Comparison of ENCODE assay signal across 29 mouse cellular contexts in the genomic region with DNA sequence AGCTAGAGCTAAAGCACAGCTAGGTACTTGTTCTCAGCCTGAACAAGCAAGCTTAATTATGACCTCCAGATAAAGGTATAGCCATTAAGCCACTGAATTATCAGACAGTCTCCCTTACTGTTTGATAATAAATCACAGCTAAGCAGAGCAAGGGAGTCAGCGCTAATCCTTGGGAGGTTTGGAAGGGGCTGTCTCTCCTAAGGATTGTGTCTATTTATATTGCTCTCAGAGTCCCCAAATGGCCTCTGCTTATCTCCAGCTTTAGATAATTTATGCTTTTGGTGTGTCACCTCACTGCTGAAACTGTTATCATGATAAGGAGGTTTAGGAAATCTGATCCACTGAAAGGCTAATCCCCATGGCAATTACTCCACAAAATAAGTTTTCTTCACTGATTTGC.
DNase-seq lines count a peak whose midpoint lies in the region; ATAC-seq and TF ChIP-seq lines count a peak whose summit lies in the region.
"Had no signal": no experiment of that assay in that cellular context is flagged by ENCODE, and none has a peak within 500 bp of the region (broad histone marks: within the 10 kb centered on the region; RNA-seq: fewer than 3 reads in every experiment).

No protein-coding gene starts in this region.

- no peaks in the 10 kb centered on the region for H3K36me3 ChIP-seq in forebrain, embryonic 14.5 days (ENCODE audit: control insufficient read depth, insufficient read depth, low read length)
- H3K36me3 ChIP-seq in forebrain, postnatal 0 days (ENCODE audit: insufficient read depth) = no peaks in the 10 kb centered on the region
- no peaks in the 10 kb centered on the region for H3K36me3 ChIP-seq in midbrain, embryonic 12.5 days
- H3K36me3 ChIP-seq in midbrain, embryonic 13.5 days = no peaks in the 10 kb centered on the region
- H3K36me3 ChIP-seq: forebrain, embryonic 10.5 days; G1E; heart, embryonic 10.5 days; heart, embryonic 13.5 days had no signal

- 52% methylated on average over 1 of the region's 1 CpGs for WGBS in forebrain, embryonic 14.5 days
- WGBS in forebrain, postnatal 0 days = 61% methylated on average over 1 of the region's 1 CpGs
- WGBS in midbrain, embryonic 12.5 days = 20% methylated on average over 1 of the region's 1 CpGs
- 18% methylated on average over 1 of the region's 1 CpGs for WGBS in midbrain, embryonic 13.5 days

- H3K27me3 ChIP-seq in forebrain, embryonic 14.5 days (replicated peaks; ENCODE audit: control insufficient read depth, insufficient read depth, low read length) = no peaks in the 10 kb centered on the region
- no peaks in the 10 kb centered on the region for H3K27me3 ChIP-seq in forebrain, postnatal 0 days (ENCODE audit: insufficient read depth, low read length)
- H3K27me3 ChIP-seq in midbrain, embryonic 12.5 days = no peaks in the 10 kb centered on the region
- H3K27me3 ChIP-seq in midbrain, embryonic 13.5 days = no peaks in the 10 kb centered on the region
- H3K27me3 ChIP-seq: CH12.LX; forebrain, embryonic 13.5 days; heart, embryonic 13.5 days; Patski had no signal

- no peak overlapping the region for H3K27ac ChIP-seq in forebrain, embryonic 14.5 days (ENCODE audit: low read depth, low read length)
- no peak overlapping the region for H3K27ac ChIP-seq in forebrain, postnatal 0 days (ENCODE audit: low read depth, low read length)
- H3K27ac ChIP-seq in midbrain, embryonic 12.5 days (replicated peaks) = no peak overlapping the region
- no peak overlapping the region for H3K27ac ChIP-seq in midbrain, embryonic 13.5 days
- H3K27ac ChIP-seq: forebrain, embryonic 10.5 days; forebrain, embryonic 13.5 days; heart, adult 2 months; heart, embryonic 10.5 days; heart, embryonic 13.5 days; hindbrain, embryonic 14.5 days; hindbrain, postnatal 0 days had no signal

- no peak for TF ChIP-seq POLR2A in brain, embryonic 14.5 days (IDR thresholded peaks at IDR 0.05; ENCODE audit: borderline replicate concordance, extremely low read depth, insufficient read depth, insufficient read length, poor library complexity, severe bottlenecking)

- H3K4me3 ChIP-seq in forebrain, embryonic 14.5 days (ENCODE audit: low read depth, low read length) = no peak overlapping the region
- H3K4me3 ChIP-seq in forebrain, postnatal 0 days (ENCODE audit: low read depth, low read length) = no peak overlapping the region
- H3K4me3 ChIP-seq in midbrain, embryonic 12.5 days = no peak overlapping the region
- no peak overlapping the region for H3K4me3 ChIP-seq in midbrain, embryonic 13.5 days (replicated peaks)
- H3K4me3 ChIP-seq: forebrain, embryonic 10.5 days; forebrain, embryonic 13.5 days; heart, adult 2 months; heart, embryonic 10.5 days; heart, embryonic 13.5 days had no signal

- no peaks in the 10 kb centered on the region for H3K4me1 ChIP-seq in forebrain, embryonic 14.5 days (ENCODE audit: control insufficient read depth, insufficient read depth, low read length)
- no peaks in the 10 kb centered on the region for H3K4me1 ChIP-seq in forebrain, postnatal 0 days (ENCODE audit: insufficient read depth)
- H3K4me1 ChIP-seq in midbrain, embryonic 12.5 days = no peaks in the 10 kb centered on the region
- peaks cover 4% of the 10 kb centered on the region for H3K4me1 ChIP-seq in midbrain, embryonic 13.5 days (replicated peaks)
- H3K4me1 ChIP-seq: forebrain, embryonic 10.5 days; forebrain, embryonic 13.5 days had no signal

- H3K4me2 ChIP-seq in forebrain, embryonic 14.5 days (ENCODE audit: low read length) = no peak overlapping the region
- H3K4me2 ChIP-seq in forebrain, postnatal 0 days (ENCODE audit: low read depth) = no peak overlapping the region
- no peak overlapping the region for H3K4me2 ChIP-seq in midbrain, embryonic 12.5 days (replicated peaks)
- H3K4me2 ChIP-seq in midbrain, embryonic 13.5 days (replicated peaks) = no peak overlapping the region
- H3K4me2 ChIP-seq: forebrain, embryonic 13.5 days; heart, embryonic 13.5 days; hindbrain, embryonic 14.5 days had no signal

- no peaks in the 10 kb centered on the region for H3K9me3 ChIP-seq in forebrain, embryonic 14.5 days (replicated peaks; ENCODE audit: control insufficient read depth, low read length)
- H3K9me3 ChIP-seq in forebrain, postnatal 0 days (ENCODE audit: low read length) = no peaks in the 10 kb centered on the region
- no peaks in the 10 kb centered on the region for H3K9me3 ChIP-seq in midbrain, embryonic 12.5 days
- H3K9me3 ChIP-seq in midbrain, embryonic 13.5 days = 0 out of 2 replicates have a peak, but pooled peaks cover 2% of the 10 kb centered on the region
- H3K9me3 ChIP-seq: forebrain, embryonic 10.5 days; forebrain, embryonic 13.5 days; G1E; heart, embryonic 10.5 days had no signal

- H3K9ac ChIP-seq in forebrain, embryonic 14.5 days (ENCODE audit: low read length) = no peak overlapping the region
- no peak overlapping the region for H3K9ac ChIP-seq in forebrain, postnatal 0 days
- H3K9ac ChIP-seq in midbrain, embryonic 12.5 days (replicated peaks) = no peak overlapping the region
- no peak overlapping the region for H3K9ac ChIP-seq in midbrain, embryonic 13.5 days (replicated peaks)
- H3K9ac ChIP-seq: forebrain, embryonic 13.5 days; heart, embryonic 13.5 days; hindbrain, embryonic 14.5 days had no signal

- no peak for ATAC-seq in forebrain, embryonic 14.5 days
- no peak for ATAC-seq in forebrain, postnatal 0 days
- peak; percentile 47; the same call in 1 of the 2 replicates for ATAC-seq in midbrain, embryonic 12.5 days (ENCODE audit: low FRiP score, low read depth)
- no peak for ATAC-seq in midbrain, embryonic 13.5 days
- ATAC-seq: forebrain, embryonic 13.5 days; hindbrain, postnatal 0 days; inflammation-experienced regulatory T-cells, adult 6 months; Patski had no signal

- DNase-seq in forebrain, embryonic 14.5 days (ENCODE audit: low spot score) = peak; percentile 0
- no peak for DNase-seq in forebrain, postnatal 0 days
- DNase-seq in brain, embryonic 14.5 days (ENCODE audit: low read depth) = peak; percentile 18
- peak; percentile 4 for DNase-seq in embryo, embryonic 11 days
- no peak for DNase-seq in urinary bladder, postnatal 36 days (ENCODE audit: low spot score in 2 of 2)
- DNase-seq: adrenal gland, postnatal 10 days; adrenal gland, postnatal 36 days; B cell, adult 2 months; cerebellum, adult 11 months; cerebellum, adult 2 months; cerebellum, adult 9-11 months; cerebellum, postnatal 25 days; gastrocnemius, postnatal 10 days; gastrocnemius, postnatal 36 days; heart, adult 2 months; heart, postnatal 14 days; heart, postnatal 4 days had no signal

- TF ChIP-seq CTCF in forebrain, postnatal 0 days (IDR thresholded peaks at IDR 0.05; ENCODE audit: low read depth) = no peak
- no peak for TF ChIP-seq CTCF in brain, embryonic 14.5 days (IDR thresholded peaks at IDR 0.05; ENCODE audit: borderline replicate concordance, extremely low read depth, insufficient read depth, insufficient read length)

Comparison
In these comparisons a context has a peak if more than half of its experiments do, and no peak if none do; other contexts are left out.
1. DNase-seq: peak in forebrain, embryonic 14.5 days (single experiment), brain, embryonic 14.5 days (single experiment) and embryo, embryonic 11 days (single experiment); none in forebrain, postnatal 0 days (single experiment) and urinary bladder, postnatal 36 days (0 of 2).